Mouse (Mus musculus): ENCODE measurements around the gene Hist1h3e. TPM values are rescaled to one million over a fixed set of nuclear protein-coding genes. Genes with fewer than 3 reads are reported as not detected.

The Hist1h3e gene
- polyA plus RNA-seq, 1 experiment from 2014 or later = 9.7 TPM

DNA sequence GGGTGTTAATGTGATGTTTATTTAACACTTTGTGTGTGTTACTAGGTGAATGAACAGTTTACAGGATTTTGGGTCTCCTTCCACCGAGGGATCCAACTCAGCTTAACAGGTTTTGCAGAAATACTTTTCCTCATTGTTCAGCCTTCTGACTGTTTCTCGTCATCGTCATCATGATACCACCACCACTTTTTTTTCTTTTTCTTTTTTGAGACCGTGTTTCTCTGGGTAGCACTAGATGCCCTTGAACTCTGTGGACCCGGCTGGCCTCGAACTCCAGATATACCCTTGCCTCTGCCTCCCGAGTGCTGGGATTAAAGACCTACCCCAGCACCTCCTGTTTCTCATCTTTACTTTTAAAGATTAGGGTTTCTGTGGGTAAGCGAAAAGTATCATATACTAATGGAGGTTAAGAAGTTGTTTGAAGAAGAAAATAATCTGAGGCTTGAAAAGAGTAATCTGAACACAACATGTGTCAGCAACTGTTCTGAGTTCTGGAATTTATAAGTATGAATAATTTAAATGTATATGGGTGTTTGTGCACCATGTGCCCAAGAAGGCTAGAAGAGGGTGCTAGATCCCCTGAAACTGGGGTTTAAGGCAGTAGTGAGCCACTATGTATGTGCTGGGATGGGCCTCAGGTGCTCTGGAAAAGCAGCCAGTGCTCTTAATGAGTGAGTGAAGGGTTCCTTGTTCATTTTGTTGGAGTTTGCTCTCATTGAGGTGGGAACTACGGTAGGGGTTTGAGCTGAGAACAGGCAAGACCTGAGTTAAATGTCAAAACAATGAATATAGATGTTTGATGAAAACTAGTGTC lies 29.7 kb downstream of the Hist1h3e start:
- peak overlapping the region; percentile 89 for H3K9ac ChIP-seq (ENCODE audit: low read length)
- WGBS = 15% methylated on average over 9 of the region's 9 CpGs
- DNase-seq (ENCODE audit: low spot score) = peak; percentile 51
- peak overlapping the region; percentile 99 for H3K27ac ChIP-seq (ENCODE audit: low read depth)
- H3K4me1 ChIP-seq (replicated peaks; ENCODE audit: control insufficient read depth, insufficient read depth, low read length) = peaks cover 24% of the 10 kb centered on the region
- no peak for ATAC-seq (replicated peaks; ENCODE audit: low FRiP score, low TSS enrichment, low read depth)
- no peaks in the 10 kb centered on the region for H3K27me3 ChIP-seq (replicated peaks; ENCODE audit: control insufficient read depth, insufficient read depth, low read length)
- no peaks in the 10 kb centered on the region for H3K9me3 ChIP-seq (ENCODE audit: control insufficient read depth, low read length)
- H3K36me3 ChIP-seq (ENCODE audit: control insufficient read depth, insufficient read depth, low read length) = no peaks in the 10 kb centered on the region
- peak overlapping the region; percentile 54 for H3K4me3 ChIP-seq (ENCODE audit: low read depth, low read length)
- H3K4me2 ChIP-seq (ENCODE audit: low read length) = peak overlapping the region; percentile 70

DNA sequence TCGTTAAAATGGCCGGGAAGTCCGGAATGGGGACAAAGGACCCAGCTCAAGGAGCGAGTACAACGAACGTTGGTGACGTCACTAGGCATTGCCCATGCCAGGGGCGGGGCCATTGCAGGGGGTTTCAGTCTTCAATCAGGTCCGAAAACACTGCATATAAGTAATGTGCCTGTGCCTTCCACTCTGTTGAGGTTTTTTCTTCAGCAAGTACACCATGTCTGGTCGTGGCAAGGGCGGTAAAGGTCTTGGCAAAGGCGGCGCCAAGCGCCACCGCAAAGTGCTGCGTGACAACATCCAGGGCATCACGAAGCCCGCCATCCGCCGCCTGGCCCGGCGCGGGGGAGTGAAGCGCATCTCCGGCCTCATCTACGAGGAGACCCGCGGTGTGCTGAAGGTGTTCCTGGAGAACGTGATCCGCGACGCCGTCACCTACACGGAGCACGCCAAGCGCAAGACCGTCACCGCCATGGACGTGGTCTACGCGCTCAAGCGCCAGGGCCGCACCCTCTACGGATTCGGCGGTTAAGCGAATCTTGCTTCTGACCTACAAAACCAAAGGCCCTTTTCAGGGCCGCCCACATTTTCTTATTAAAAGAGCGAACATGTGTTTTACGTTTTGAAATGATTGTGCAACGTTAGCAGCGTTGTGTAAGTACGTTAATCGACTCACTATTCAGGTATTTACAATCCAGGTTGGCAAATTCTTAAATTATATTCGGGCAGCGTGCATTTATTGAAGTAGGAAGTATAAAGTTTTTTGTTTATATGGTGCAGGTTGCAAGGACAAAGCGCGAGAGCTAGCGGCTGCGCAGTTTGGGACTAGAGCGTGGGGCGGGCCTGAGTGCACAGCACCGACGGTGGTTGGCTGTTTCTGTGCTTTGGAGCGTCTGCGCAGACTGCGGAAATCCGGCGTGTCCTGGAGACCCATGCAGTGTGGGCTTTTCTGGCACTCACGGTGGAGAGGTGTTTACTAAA lies 31.0 kb downstream of the Hist1h3e start, which contains the start of gene Hist1h4h:
Gene Hist1h4h, plus strand, starts transcription at position 150 of the 975 bp plus-strand sequence.
- no peaks in the 10 kb centered on the region for H3K27me3 ChIP-seq (replicated peaks; ENCODE audit: control insufficient read depth, insufficient read depth, low read length)
- peak within 1 kb of the TSS; percentile 54 for H3K4me3 ChIP-seq (ENCODE audit: low read depth, low read length)
- no peaks in the 10 kb centered on the region for H3K9me3 ChIP-seq (ENCODE audit: control insufficient read depth, low read length)
- H3K4me1 ChIP-seq (replicated peaks; ENCODE audit: control insufficient read depth, insufficient read depth, low read length) = peaks cover 21% of the 10 kb centered on the region
- H3K9ac ChIP-seq (ENCODE audit: low read length) = peak within 1 kb of the TSS; percentile 89
- under 1% methylated on average over 50 of the region's 70 CpGs for WGBS
- H3K4me2 ChIP-seq (ENCODE audit: low read length) = peak within 1 kb of the TSS; percentile 70
- DNase-seq (ENCODE audit: low spot score) (peak; percentile 100), ATAC-seq (replicated peaks; ENCODE audit: low FRiP score, low TSS enrichment, low read depth) (peak; percentile 72)
- no peaks in the 10 kb centered on the region for H3K36me3 ChIP-seq (ENCODE audit: control insufficient read depth, insufficient read depth, low read length)
- H3K27ac ChIP-seq (ENCODE audit: low read depth) = peak within 1 kb of the TSS; percentile 99

DNA sequence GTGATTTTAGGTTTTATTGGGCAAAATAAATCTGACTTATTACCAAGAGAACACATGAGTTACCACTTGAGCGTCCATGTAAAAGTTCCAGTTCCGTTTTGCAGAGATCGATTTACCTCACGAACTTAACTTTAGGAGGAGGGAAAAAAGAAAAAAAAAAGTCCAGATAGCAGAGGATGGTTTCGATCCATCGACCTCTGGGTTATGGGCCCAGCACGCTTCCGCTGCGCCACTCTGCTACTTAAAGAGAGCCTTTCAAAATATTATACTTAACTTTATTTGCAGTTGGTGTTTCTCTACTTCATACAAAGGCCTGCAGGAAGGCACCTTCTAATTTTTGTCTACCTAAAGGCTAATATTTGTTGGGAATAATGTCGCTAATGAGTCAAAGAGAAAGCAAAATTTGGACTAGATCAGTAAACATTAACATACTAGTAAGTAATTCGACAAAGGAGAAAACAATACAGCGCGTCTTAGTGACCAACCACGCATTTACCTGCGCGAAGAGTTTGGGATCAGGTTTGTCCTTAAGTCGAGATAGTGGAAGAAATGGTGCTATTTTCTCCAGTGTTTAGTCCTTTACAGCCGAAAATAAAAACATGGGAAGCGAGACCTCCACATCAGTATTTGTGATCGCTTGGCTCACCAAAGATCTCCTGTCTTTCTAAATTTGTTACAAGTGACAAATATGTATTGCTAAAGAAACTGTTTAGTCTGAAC lies 31.8 kb downstream of the Hist1h3e start:
- Histone ChIP-seq H3K9ac (ENCODE audit: low read length) (peak overlapping the region; percentile 89), H3K27me3 (replicated peaks; ENCODE audit: control insufficient read depth, insufficient read depth, low read length) (no peaks in the 10 kb centered on the region), H3K27ac (ENCODE audit: low read depth) (peak overlapping the region; percentile 99), H3K4me3 (ENCODE audit: low read depth, low read length) (peak overlapping the region; percentile 54), H3K4me2 (ENCODE audit: low read length) (peak overlapping the region; percentile 70), H3K4me1 (replicated peaks; ENCODE audit: control insufficient read depth, insufficient read depth, low read length) (peaks cover 21% of the 10 kb centered on the region), H3K9me3 (ENCODE audit: control insufficient read depth, low read length) (no peaks in the 10 kb centered on the region), H3K36me3 (ENCODE audit: control insufficient read depth, insufficient read depth, low read length) (no peaks in the 10 kb centered on the region)
- WGBS = 0% methylated on average over 20 of the region's 20 CpGs
- ATAC-seq (replicated peaks; ENCODE audit: low FRiP score, low TSS enrichment, low read depth) (peak; percentile 10; the same call in 1 of the 2 replicates), DNase-seq (ENCODE audit: low spot score) (peak; percentile 93)

DNA sequence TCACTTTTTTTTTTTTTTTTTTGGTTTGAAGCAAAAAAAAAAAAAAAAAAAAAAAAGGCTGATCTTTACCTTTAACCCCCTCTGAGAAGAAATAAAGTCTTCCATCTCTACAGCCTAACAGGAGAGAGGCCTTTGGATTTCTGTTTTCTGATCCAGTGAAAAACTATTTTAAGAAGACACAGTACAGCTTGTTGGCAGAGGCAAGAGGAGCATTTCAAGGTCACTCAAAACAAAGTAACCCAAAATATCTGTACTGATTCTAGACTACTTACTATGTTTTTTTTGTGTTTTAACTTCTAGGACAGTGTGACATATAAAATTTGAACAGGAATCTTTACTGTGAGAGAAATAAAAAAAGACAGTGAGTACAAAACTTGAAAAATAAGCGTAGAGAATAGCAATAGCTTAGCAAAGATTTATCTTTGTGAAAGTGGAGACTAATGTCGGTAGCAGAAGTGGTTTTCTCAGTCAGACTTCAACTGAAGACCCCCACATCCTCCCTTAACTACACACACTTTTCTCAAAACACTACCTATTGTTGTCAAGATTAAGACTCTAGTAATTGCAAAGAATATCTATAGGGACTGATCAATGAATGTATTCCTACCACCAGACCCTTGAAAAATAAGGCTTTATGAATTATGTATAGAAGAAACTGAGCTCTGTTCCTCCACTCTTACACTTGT lies 32.5 kb downstream of the Hist1h3e start:
- 26% methylated on average over 2 of the region's 2 CpGs for WGBS
- no peaks in the 10 kb centered on the region for H3K36me3 ChIP-seq (ENCODE audit: control insufficient read depth, insufficient read depth, low read length)
- no peaks in the 10 kb centered on the region for H3K9me3 ChIP-seq (ENCODE audit: control insufficient read depth, low read length)
- H3K9ac ChIP-seq (ENCODE audit: low read length) = peak overlapping the region; percentile 89
- no peaks in the 10 kb centered on the region for H3K27me3 ChIP-seq (replicated peaks; ENCODE audit: control insufficient read depth, insufficient read depth, low read length)
- no peak for DNase-seq (ENCODE audit: low spot score)
- H3K27ac ChIP-seq (ENCODE audit: low read depth) = peak overlapping the region; percentile 99
- peak overlapping the region; percentile 70 for H3K4me2 ChIP-seq (ENCODE audit: low read length)
- H3K4me3 ChIP-seq (ENCODE audit: low read depth, low read length) = peak overlapping the region; percentile 54
- no peak for ATAC-seq (replicated peaks; ENCODE audit: low FRiP score, low TSS enrichment, low read depth)
- peaks cover 21% of the 10 kb centered on the region for H3K4me1 ChIP-seq (replicated peaks; ENCODE audit: control insufficient read depth, insufficient read depth, low read length)

DNA sequence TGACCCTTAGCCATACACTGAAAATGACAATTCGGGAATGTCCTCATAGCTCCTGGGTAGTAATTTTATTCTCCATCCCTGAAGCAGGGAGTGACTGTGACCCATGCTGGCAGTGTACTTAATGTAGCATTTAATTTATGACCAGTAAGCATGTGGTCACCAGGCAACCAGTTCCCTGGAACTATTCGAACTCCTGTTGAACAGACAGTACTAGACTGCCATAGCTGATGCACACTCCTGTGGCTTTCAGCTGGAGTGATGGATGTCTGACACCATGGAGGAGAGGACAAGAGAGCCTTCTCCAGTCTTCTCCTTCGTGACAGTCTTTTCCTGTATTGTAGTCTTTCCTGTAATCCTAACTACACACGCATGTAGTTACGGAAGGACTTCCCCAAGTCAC lies 33.2 kb downstream of the Hist1h3e start:
- H3K4me3 ChIP-seq (ENCODE audit: low read depth, low read length) = no peak overlapping the region

DNA sequence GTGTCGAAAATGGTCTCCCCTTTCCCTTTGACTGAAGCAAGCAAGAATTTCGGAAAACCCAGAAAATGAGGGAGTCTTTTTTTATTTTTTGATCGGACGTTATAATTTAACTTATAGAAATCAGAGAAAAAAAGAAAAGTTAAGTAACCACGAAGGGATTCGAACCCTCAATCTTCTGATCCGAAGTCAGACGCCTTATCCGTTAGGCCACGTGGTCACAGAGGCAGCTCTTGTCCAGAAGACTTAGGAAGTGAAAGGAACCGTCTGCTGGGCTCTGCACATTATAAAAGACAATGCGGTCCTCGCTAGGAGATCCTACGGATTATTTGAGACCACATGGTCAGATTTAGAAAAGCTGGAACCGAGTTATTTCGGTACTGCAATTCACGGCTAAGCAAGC lies 35.9 kb downstream of the Hist1h3e start:
- Histone ChIP-seq H3K4me3 (ENCODE audit: low read depth, low read length) (peak overlapping the region; percentile 47), H3K9ac (ENCODE audit: low read length) (peak overlapping the region; percentile 52), H3K4me2 (ENCODE audit: low read length) (peak overlapping the region; percentile 62), H3K4me1 (replicated peaks; ENCODE audit: control insufficient read depth, insufficient read depth, low read length) (0 out of 2 replicates have a peak, but pooled peaks cover 8% of the 10 kb centered on the region), H3K36me3 (ENCODE audit: control insufficient read depth, insufficient read depth, low read length) (no peaks in the 10 kb centered on the region), H3K9me3 (ENCODE audit: control insufficient read depth, low read length) (no peaks in the 10 kb centered on the region), H3K27ac (ENCODE audit: low read depth) (peak overlapping the region; percentile 74), H3K27me3 (replicated peaks; ENCODE audit: control insufficient read depth, insufficient read depth, low read length) (no peaks in the 10 kb centered on the region)
- ATAC-seq (replicated peaks; ENCODE audit: low FRiP score, low TSS enrichment, low read depth) = peak; percentile 56
- under 1% methylated on average over 17 of the region's 17 CpGs for WGBS
- peak; percentile 99 for DNase-seq (ENCODE audit: low spot score)

More for the DNA sequence above, 33.2 kb downstream of the Hist1h3e start:
- Histone ChIP-seq H3K27me3 (replicated peaks; ENCODE audit: control insufficient read depth, insufficient read depth, low read length) (no peaks in the 10 kb centered on the region), H3K4me2 (ENCODE audit: low read length) (peak overlapping the region; percentile 70), H3K4me1 (replicated peaks; ENCODE audit: control insufficient read depth, insufficient read depth, low read length) (peaks cover 18% of the 10 kb centered on the region), H3K27ac (ENCODE audit: low read depth) (no peak overlapping the region), H3K9me3 (ENCODE audit: control insufficient read depth, low read length) (no peaks in the 10 kb centered on the region), H3K36me3 (ENCODE audit: control insufficient read depth, insufficient read depth, low read length) (no peaks in the 10 kb centered on the region), H3K9ac (ENCODE audit: low read length) (no peak overlapping the region)
- ATAC-seq (replicated peaks; ENCODE audit: low FRiP score, low TSS enrichment, low read depth) (no peak), DNase-seq (ENCODE audit: low spot score) (peak; percentile 53)
- WGBS = 76% methylated on average over 5 of the region's 5 CpGs

DNA sequence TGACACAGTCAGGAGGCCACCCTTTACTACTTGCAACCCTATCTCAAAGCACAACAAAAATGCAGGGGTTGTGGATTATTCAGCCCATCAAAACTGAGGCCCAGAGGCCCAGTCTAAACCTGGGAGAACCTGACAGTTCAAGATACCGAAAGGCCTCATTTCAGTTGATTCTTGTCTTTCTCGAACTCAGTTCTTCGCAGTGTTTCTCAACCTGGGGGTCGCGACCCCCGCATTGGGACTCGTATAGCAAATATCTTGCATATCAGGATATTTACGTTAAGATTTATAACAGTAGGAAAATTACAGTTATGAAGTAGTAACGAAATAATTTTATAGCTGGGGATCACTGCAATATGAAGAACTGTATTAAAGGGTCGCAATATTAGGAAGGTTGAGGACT lies 36.3 kb downstream of the Hist1h3e start:
- peak overlapping the region; percentile 62 for H3K4me2 ChIP-seq (ENCODE audit: low read length)
- no peak overlapping the region for H3K27ac ChIP-seq (ENCODE audit: low read depth)
- H3K4me1 ChIP-seq (replicated peaks; ENCODE audit: control insufficient read depth, insufficient read depth, low read length) = 0 out of 2 replicates have a peak, but pooled peaks cover 8% of the 10 kb centered on the region
- peak overlapping the region; percentile 47 for H3K4me3 ChIP-seq (ENCODE audit: low read depth, low read length)
- no peak overlapping the region for H3K9ac ChIP-seq (ENCODE audit: low read length)
- DNase-seq (ENCODE audit: low spot score) (peak; percentile 70), ATAC-seq (replicated peaks; ENCODE audit: low FRiP score, low TSS enrichment, low read depth) (no peak)
- H3K27me3 ChIP-seq (replicated peaks; ENCODE audit: control insufficient read depth, insufficient read depth, low read length) = no peaks in the 10 kb centered on the region
- H3K9me3 ChIP-seq (ENCODE audit: control insufficient read depth, low read length) = no peaks in the 10 kb centered on the region
- WGBS = 2% methylated on average over 10 of the region's 10 CpGs
- H3K36me3 ChIP-seq (ENCODE audit: control insufficient read depth, insufficient read depth, low read length) = no peaks in the 10 kb centered on the region
